Mouse (Mus musculus) liver, embryonic 18 days (tissue): Measurements from ENCODE around the gene Rnase2b. TPM values are rescaled to one million over a fixed set of nuclear protein-coding genes. Genes with fewer than 3 reads are reported as not detected.

Experiments
- polyA plus RNA-seq: library from polyadenylated mRNA; depleted of rRNA; stranded (reverse); fragments of >200 nt; gene quantifications from 2 replicates; pipeline ENCODE4 v1.2.3, GENCODE M21; 2012; rRNA removed

Rnase2b gene
- not detected in 2 replicates for polyA plus RNA-seq

DNA sequence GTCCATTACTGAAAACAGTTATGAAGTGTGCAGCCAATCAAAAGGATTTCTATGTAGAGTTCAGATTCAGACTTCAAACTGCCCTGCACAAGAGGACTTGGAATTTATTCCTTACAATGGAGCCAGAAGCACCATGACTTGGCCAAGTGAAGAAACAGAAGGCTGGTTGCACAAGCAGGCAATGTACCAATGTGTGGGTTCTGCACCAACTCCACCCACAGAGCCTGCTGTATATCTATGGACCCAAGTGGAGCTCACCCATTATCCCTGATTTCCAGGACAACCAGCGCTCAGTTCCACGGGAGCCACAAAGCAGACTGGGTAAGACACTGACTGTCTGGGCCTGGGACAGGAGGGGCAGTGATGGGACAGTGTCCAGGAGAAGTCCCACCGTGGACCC, at the start of gene Rnase2b:
Gene Rnase2b, plus strand, starts transcription at position 285 of the 400 bp plus-strand sequence.

DNA sequence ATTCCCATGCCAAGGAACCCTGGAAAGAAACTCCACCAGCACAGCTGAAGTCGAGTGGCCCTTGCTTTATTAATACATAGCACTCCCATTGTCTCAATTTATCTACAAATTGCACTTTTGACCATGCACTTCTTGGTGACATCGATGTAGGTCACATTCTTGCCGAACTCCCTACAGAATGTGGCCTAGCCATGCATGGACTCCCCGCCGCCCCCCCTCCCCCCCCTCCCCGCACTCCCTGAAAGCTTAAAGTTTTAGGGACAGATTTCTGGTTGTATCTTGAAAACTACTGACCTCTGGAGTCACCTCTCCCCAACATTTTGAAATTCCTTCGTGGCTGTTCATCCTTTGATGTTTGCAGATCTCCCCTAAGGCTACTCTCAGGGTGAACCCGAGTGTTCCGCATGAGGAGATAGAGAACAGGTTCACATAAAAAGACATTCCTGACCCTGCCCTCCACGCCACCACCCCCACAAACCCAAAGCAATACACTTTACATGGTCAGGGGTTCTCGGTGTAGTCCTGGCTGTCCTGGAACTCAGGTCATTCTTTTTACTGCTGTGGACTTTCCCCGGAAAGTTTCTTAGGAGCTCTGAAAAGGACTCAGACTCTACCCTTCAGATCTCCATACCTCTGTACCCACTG, 48.0 kb upstream of the Rnase2b start, which contains the start of gene Eddm3b:
Gene Eddm3b, plus strand, starts transcription at position 511 of the 645 bp plus-strand sequence.

DNA sequence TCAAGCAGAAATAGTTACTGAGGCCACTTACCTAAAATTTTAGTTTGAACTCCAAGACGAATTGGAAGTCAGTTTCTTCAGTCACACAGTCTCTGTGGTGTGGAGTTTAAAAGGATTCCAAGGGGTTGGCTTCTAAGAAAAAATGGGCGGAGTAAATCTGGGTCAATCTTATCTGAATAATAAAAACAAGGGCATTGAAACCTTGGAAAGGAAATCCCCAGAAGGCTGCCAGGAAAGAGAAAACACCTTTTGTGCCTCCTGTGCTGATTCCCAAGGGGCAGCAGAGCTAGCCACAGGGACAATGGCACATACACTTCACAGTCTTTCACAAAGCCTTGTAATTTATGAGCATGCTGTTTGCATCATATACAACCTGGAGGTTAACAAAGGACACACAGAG, 15.4 kb upstream of the Rnase2b start, which contains the start of gene Rnase1:
Gene Rnase1, minus strand, starts transcription at position 101 of the 400 bp plus-strand sequence.

DNA sequence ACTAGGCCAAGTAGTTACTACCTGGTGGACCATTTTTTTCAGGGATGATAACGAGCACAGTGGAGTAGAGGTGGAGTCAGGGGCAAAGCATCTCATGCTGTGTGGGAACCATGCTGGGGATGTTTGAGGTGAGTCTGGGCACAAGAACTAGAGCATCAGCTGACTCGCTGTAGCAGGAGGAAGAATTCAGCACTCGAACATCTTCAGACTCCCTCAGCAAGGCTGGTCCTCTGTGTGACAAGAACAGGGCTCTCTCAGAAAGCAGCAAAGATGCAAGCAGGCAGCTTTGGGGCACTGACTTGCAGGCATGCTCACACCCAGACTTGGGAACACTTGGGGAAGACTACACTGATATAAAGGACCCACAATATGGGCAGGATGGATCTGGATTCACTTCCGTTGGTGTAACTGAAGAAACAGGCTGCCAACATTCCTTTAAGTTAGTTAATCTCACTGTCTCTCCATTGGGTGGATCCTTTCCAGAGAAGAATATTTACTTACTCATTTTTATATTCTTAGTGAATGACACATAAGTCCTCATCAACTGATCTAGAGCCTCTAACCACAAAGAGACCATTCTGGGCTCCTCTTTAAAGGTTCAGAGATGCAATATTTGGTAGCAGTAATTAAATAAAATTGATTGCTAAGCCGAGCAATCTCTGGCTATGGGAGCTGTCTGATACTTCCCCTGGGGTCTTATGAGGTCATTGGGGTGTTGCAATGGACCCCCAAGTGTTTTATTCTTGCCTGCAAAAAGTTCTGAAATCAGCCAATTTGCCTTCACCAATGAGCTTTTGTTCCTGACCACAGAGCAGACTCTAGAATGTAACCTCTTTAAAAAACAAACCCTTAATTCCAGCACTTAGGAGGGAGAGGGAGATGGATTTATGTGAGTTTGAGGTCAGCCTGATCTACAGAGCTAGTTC, 37.3 kb downstream of the Rnase2b start, which contains the start of gene Ang2:
Gene Ang2, minus strand, starts transcription at position 51 of the 926 bp plus-strand sequence.

DNA sequence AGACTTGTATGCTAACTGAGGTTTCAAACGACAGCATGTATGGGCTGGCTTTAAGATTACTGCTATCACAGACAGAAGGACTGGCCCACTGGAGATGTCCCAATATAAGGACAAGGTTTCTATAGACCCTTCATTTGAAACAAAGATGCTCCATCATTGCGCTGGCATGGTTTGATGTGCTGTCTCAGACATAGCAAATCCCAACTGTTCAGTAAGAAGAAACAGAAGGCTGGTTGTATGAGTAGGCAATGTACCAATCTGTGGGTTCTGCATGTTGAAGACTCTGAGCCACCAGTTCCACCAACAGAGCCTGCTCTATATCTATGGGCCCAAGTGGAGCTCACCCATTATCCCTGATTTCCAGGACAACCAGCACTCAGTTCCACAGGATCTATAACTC, 41.1 kb downstream of the Rnase2b start, which contains the start of gene Ear14:
Gene Ear14, plus strand, starts transcription at position 277 of the 400 bp plus-strand sequence.

Other genes with a start within 250 kb of the Rnase2b start
- gene Osgep, start 237.4 kb upstream of the Rnase2b start, polyA plus RNA-seq: 40.4 and 47.9 TPM in 2 replicates
- 44.1 and 50.6 TPM in 2 replicates for gene Apex1, start 237.3 kb upstream of the Rnase2b start, polyA plus RNA-seq
- 35.0 and 41.2 TPM in 2 replicates for gene Pip4p1, start 231.4 kb upstream of the Rnase2b start, polyA plus RNA-seq
- 121 and 139 TPM in 2 replicates for gene Pnp, start 231.2 kb upstream of the Rnase2b start, polyA plus RNA-seq
- gene Gm49342, start 217.7 kb upstream of the Rnase2b start, polyA plus RNA-seq: 103 and 127 TPM in 2 replicates
- 6.7 and 8.1 TPM in 2 replicates for gene Pnp2, start 206.3 kb upstream of the Rnase2b start, polyA plus RNA-seq
- gene Rnase10, start 154.5 kb upstream of the Rnase2b start, polyA plus RNA-seq: 0.02 and 0.05 TPM in 2 replicates
- gene Rnase9, start 120.4 kb upstream of the Rnase2b start, polyA plus RNA-seq: not detected in 2 replicates
- 0.06 TPM in 1 of 2 replicates, not detected in the other for gene Rnase11, start 112.1 kb upstream of the Rnase2b start, polyA plus RNA-seq
- gene Rnase12, start 104.6 kb upstream of the Rnase2b start, polyA plus RNA-seq: 1.3 and 1.7 TPM in 2 replicates
- not detected in 2 replicates for gene Olfr750, start 87.8 kb upstream of the Rnase2b start, polyA plus RNA-seq
- 29.7 and 48.3 TPM in 2 replicates for gene Rnase4, start 71.2 kb upstream of the Rnase2b start, polyA plus RNA-seq
- 11.6 and 17.1 TPM in 2 replicates for gene Ang, start 71.1 kb upstream of the Rnase2b start, polyA plus RNA-seq
- gene Eddm3b, start 47.8 kb upstream of the Rnase2b start, polyA plus RNA-seq: not detected in 2 replicates
- 2.6 and 4.3 TPM in 2 replicates for gene Rnase6, start 38.4 kb upstream of the Rnase2b start, polyA plus RNA-seq
- 0.07 and 0.82 TPM in 2 replicates for gene Rnase1, start 15.5 kb upstream of the Rnase2b start, polyA plus RNA-seq
- not detected in 2 replicates for gene Ang2, start 36.9 kb downstream of the Rnase2b start, polyA plus RNA-seq
- gene Ear14, start 41.1 kb downstream of the Rnase2b start, polyA plus RNA-seq: not detected in 2 replicates
- not detected in 2 replicates for gene Rnase2a, start 93.9 kb downstream of the Rnase2b start, polyA plus RNA-seq
- gene Gm7247, start 199.5 kb downstream of the Rnase2b start, polyA plus RNA-seq: not detected in 2 replicates
- not detected in 2 replicates for gene Vmn2r88, start 248.6 kb downstream of the Rnase2b start, polyA plus RNA-seq